Mouse (Mus musculus) stomach, embryonic 15.5 days (tissue): ENCODE measurements around the gene Surf4. TPM values are rescaled to one million over a fixed set of nuclear protein-coding genes. Genes with fewer than 3 reads are reported as not detected.

Source experiments
- ATAC-seq: fragments of 200-750 bp; cut with Nextera tagmentation; 2 replicates; pipeline ENCODE4 v1.8.0; 2017; ENCODE audit warnings: low read depth, moderate number of reproducible peaks, moderate TSS enrichment; ENCODE audit not compliant: insufficient read depth, low FRiP score
- H3K27ac ChIP-seq: fragments of 300-500 bp; sonication (generic); 2 replicates; pipeline ENCODE4 v1.5.1; 2015; ENCODE audit warnings: mild to moderate bottlenecking, inconsistent platforms
- H3K27me3 ChIP-seq: fragments of 300-500 bp; sonication (generic); replicated peaks from 2 replicates; pipeline ENCODE4 v1.6.1; 2015; ENCODE audit warnings: inconsistent platforms
- H3K36me3 ChIP-seq: fragments of 300-500 bp; sonication (generic); 2 replicates; pipeline ENCODE4 v1.6.1; 2015; ENCODE audit warnings: inconsistent platforms
- H3K4me1 ChIP-seq: fragments of 300-500 bp; sonication (generic); 2 replicates; pipeline ENCODE4 v1.6.1; 2015; ENCODE audit warnings: inconsistent platforms
- H3K4me2 ChIP-seq: fragments of 300-500 bp; sonication (generic); 2 replicates; pipeline ENCODE4 v1.6.1; 2015; ENCODE audit warnings: mild to moderate bottlenecking, inconsistent platforms
- H3K4me3 ChIP-seq: fragments of 300-500 bp; sonication (generic); replicated peaks from 2 replicates; pipeline ENCODE4 v1.5.1; 2015; ENCODE audit warnings: inconsistent platforms
- H3K9ac ChIP-seq: fragments of 300-500 bp; sonication (generic); 2 replicates; pipeline ENCODE4 v1.6.1; 2015; ENCODE audit warnings: inconsistent platforms
- H3K9me3 ChIP-seq: fragments of 300-500 bp; sonication (generic); 2 replicates; pipeline ENCODE4 v1.6.1; 2016; ENCODE audit warnings: inconsistent platforms
- WGBS: fragments of 180-500 bp; shearing (Covaris S2); methylation state at CpG from one replicate; pipeline ENCODE4 v1.1.7; 2015; 5-methylcytosine and 5-hydroxymethylcytosine counted together
- polyA plus RNA-seq: library from polyadenylated mRNA; unstranded; fragments of >200 nt; fragmentation: Nextera tagmentation; extraction: Ambion mirVana; gene quantifications from 2 replicates; pipeline ENCODE4 v1.2.1, GENCODE M21; 2015

The Surf4 gene
- polyA plus RNA-seq, 1 experiment from 2014 or later, result 212 TPM

GRCm38 (mm10) chr2:26954735-26955395 is 21.1 kb upstream of the Surf4 start:
- no peak overlapping the region for H3K4me2 ChIP-seq
- 83% methylated on average over 2 of the region's 2 CpGs for WGBS
- H3K36me3 ChIP-seq, result peaks cover 63% of the 10 kb centered on the region

GRCm38 (mm10) chr2:26952866-26953265 is 19.1 kb upstream of the Surf4 start:
- Histone ChIP-seq H3K9me3 (no peaks in the 10 kb centered on the region), H3K4me1 (no peaks in the 10 kb centered on the region), H3K9ac (no peak overlapping the region), H3K27ac (no peak overlapping the region), H3K27me3 (no peaks in the 10 kb centered on the region), H3K4me3 (no peak overlapping the region), H3K4me2 (no peak overlapping the region), H3K36me3 (peaks cover 48% of the 10 kb centered on the region)
- WGBS, result 84% methylated on average over 8 of the region's 8 CpGs
- no peak for ATAC-seq

More at GRCm38 (mm10) chr2:26954735-26955395, 21.1 kb upstream of the Surf4 start:
- Histone ChIP-seq H3K4me3 (no peak overlapping the region), H3K27me3 (no peaks in the 10 kb centered on the region), H3K9ac (no peak overlapping the region), H3K27ac (no peak overlapping the region), H3K9me3 (no peaks in the 10 kb centered on the region), H3K4me1 (no peaks in the 10 kb centered on the region)
- ATAC-seq, result no peak

GRCm38 (mm10) chr2:26952193-26952592 is 18.5 kb upstream of the Surf4 start:
- 87% methylated on average over 4 of the region's 4 CpGs for WGBS
- H3K9ac ChIP-seq, result no peak overlapping the region
- H3K4me1 ChIP-seq, result no peaks in the 10 kb centered on the region
- no peak overlapping the region for H3K4me2 ChIP-seq
- H3K9me3 ChIP-seq, result no peaks in the 10 kb centered on the region
- peaks cover 43% of the 10 kb centered on the region for H3K36me3 ChIP-seq
- no peak overlapping the region for H3K27ac ChIP-seq
- no peak for ATAC-seq
- no peak overlapping the region for H3K4me3 ChIP-seq
- no peaks in the 10 kb centered on the region for H3K27me3 ChIP-seq

- H3K36me3 ChIP-seq, result peaks cover 38% of the 10 kb centered on the region
- 89% methylated on average over 8 of the region's 8 CpGs for WGBS
Measured at GRCm38 (mm10) chr2:26951346-26951905, 17.7 kb upstream of the Surf4 start.

GRCm38 (mm10) chr2:26950411-26950810 is 16.7 kb upstream of the Surf4 start:
- Histone ChIP-seq H3K27me3 (no peaks in the 10 kb centered on the region), H3K9me3 (no peaks in the 10 kb centered on the region), H3K9ac (no peak overlapping the region), H3K36me3 (peaks cover 33% of the 10 kb centered on the region), H3K4me2 (no peak overlapping the region), H3K4me1 (no peaks in the 10 kb centered on the region), H3K27ac (no peak overlapping the region), H3K4me3 (no peak overlapping the region)
- no peak for ATAC-seq
- 81% methylated on average over 2 of the region's 2 CpGs for WGBS

More at GRCm38 (mm10) chr2:26951346-26951905, 17.7 kb upstream of the Surf4 start:
- Histone ChIP-seq H3K9me3 (no peaks in the 10 kb centered on the region), H3K27me3 (no peaks in the 10 kb centered on the region), H3K9ac (no peak overlapping the region), H3K4me2 (no peak overlapping the region), H3K4me3 (no peak overlapping the region), H3K4me1 (no peaks in the 10 kb centered on the region), H3K27ac (no peak overlapping the region)
- no peak for ATAC-seq

- H3K27me3 ChIP-seq, result no peaks in the 10 kb centered on the region
- no peak overlapping the region for H3K4me2 ChIP-seq
- H3K36me3 ChIP-seq, result no peaks in the 10 kb centered on the region
- H3K27ac ChIP-seq, result no peak overlapping the region
- H3K9me3 ChIP-seq, result no peaks in the 10 kb centered on the region
- H3K4me3 ChIP-seq, result no peak overlapping the region
- WGBS, result 84% methylated on average over 3 of the region's 3 CpGs
- H3K4me1 ChIP-seq, result no peaks in the 10 kb centered on the region
- ATAC-seq, result no peak
- no peak overlapping the region for H3K9ac ChIP-seq
Measured at GRCm38 (mm10) chr2:26943253-26943652, 9.5 kb upstream of the Surf4 start.

- no peaks in the 10 kb centered on the region for H3K27me3 ChIP-seq
- WGBS, result 40% methylated on average over 5 of the region's 5 CpGs
- no peak for ATAC-seq
- no peak overlapping the region for H3K4me2 ChIP-seq
- H3K36me3 ChIP-seq, result no peaks in the 10 kb centered on the region
- no peak overlapping the region for H3K4me3 ChIP-seq
- no peaks in the 10 kb centered on the region for H3K9me3 ChIP-seq
- no peaks in the 10 kb centered on the region for H3K4me1 ChIP-seq
- H3K27ac ChIP-seq, result no peak overlapping the region
- no peak overlapping the region for H3K9ac ChIP-seq
Measured at GRCm38 (mm10) chr2:26941539-26941938, 7.8 kb upstream of the Surf4 start.

GRCm38 (mm10) chr2:26936425-26936824 is 2.7 kb upstream of the Surf4 start:
- WGBS, result 64% methylated on average over 1 of the region's 1 CpGs
- ATAC-seq, result no peak
- no peaks in the 10 kb centered on the region for H3K27me3 ChIP-seq

GRCm38 (mm10) chr2:26935286-26935685 is 1.6 kb upstream of the Surf4 start:
- no peak overlapping the region for H3K4me3 ChIP-seq
- H3K9me3 ChIP-seq, result no peaks in the 10 kb centered on the region
- H3K4me1 ChIP-seq, result peaks cover 23% of the 10 kb centered on the region
- no peak overlapping the region for H3K27ac ChIP-seq
- 75% methylated on average over 2 of the region's 2 CpGs for WGBS
- H3K4me2 ChIP-seq, result no peak overlapping the region
- H3K9ac ChIP-seq, result no peak overlapping the region
- 0 out of 2 replicates have a peak, but pooled peaks cover 1% of the 10 kb centered on the region for H3K36me3 ChIP-seq
- ATAC-seq, result no peak
- H3K27me3 ChIP-seq, result no peaks in the 10 kb centered on the region

More at GRCm38 (mm10) chr2:26936425-26936824, 2.7 kb upstream of the Surf4 start:
- H3K4me3 ChIP-seq, result no peak overlapping the region
- H3K9me3 ChIP-seq, result no peaks in the 10 kb centered on the region
- no peak overlapping the region for H3K27ac ChIP-seq
- no peak overlapping the region for H3K4me2 ChIP-seq
- H3K9ac ChIP-seq, result no peak overlapping the region
- H3K36me3 ChIP-seq, result no peaks in the 10 kb centered on the region
- peaks cover 12% of the 10 kb centered on the region; the same call in 1 of the 2 replicates for H3K4me1 ChIP-seq

- Histone ChIP-seq H3K4me1 (peaks cover 23% of the 10 kb centered on the region), H3K9ac (peak overlapping the region; percentile 99), H3K27ac (peak overlapping the region; percentile 89), H3K36me3 (0 out of 2 replicates have a peak, but pooled peaks cover 15% of the 10 kb centered on the region), H3K9me3 (no peaks in the 10 kb centered on the region), H3K27me3 (no peaks in the 10 kb centered on the region), H3K4me2 (peak overlapping the region; percentile 64), H3K4me3 (peak overlapping the region; percentile 82)
- ATAC-seq, result peak; percentile 40; the same call in 1 of the 2 replicates
- under 1% methylated on average over 42 of the region's 49 CpGs for WGBS
Measured at GRCm38 (mm10) chr2:26932473-26933303, 1.0 kb downstream of the Surf4 start.

- Histone ChIP-seq H3K9ac (no peak overlapping the region), H3K9me3 (no peaks in the 10 kb centered on the region), H3K4me3 (no peak overlapping the region), H3K4me2 (no peak overlapping the region), H3K27ac (no peak overlapping the region), H3K4me1 (peaks cover 23% of the 10 kb centered on the region), H3K27me3 (no peaks in the 10 kb centered on the region), H3K36me3 (peaks cover 30% of the 10 kb centered on the region; the same call in 1 of the 2 replicates)
- no peak for ATAC-seq
- 50% methylated on average over 1 of the region's 1 CpGs for WGBS
Measured at GRCm38 (mm10) chr2:26930390-26930789, 3.3 kb downstream of the Surf4 start.
